Mouse (Mus musculus): ENCODE data around the gene Map7. TPM values are rescaled to one million over a fixed set of nuclear protein-coding genes. Genes with fewer than 3 reads are reported as not detected.

Map7 gene
- total RNA-seq, 1 experiment = 35.2 TPM

DNA sequence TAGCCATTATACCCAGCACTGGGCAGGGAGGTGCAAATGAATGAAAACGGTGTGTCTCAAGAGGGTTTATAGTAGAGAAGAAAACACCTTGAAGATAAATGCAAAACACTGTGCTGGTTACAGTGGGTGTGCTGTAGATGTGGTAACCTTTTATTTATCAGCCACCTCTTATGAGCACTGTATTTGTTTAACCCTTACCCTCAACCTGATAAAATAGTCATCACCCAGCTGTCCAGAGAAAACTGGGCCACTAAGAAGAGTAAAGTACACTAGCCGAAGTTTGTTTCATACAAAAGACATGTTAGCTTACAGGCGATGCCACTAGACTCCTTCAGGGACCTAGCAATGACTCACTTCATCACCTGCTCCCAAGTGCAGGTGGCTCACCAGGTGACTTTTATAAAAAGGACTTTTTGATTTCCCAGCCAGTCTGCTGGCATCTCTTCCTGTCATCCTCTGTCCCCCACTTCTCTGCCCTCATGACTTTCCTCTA lies 21.0 kb downstream of the Map7 start:
- Histone ChIP-seq H3K9ac (ENCODE audit: insufficient read depth, low read depth, low read length, poor library complexity, severe bottlenecking) (no peak overlapping the region), H3K4me1 (ENCODE audit: control insufficient read depth in 2 of 2, insufficient read depth in 2 of 2, low read length in 2 of 2, poor library complexity in 1 of 2) (peaks cover 3 to 17% of the 10 kb centered on the region in 2 experiments; a peak in 3 of 4 replicates), H3K36me3 (ENCODE audit: control insufficient read depth, insufficient read depth, low read length, poor library complexity, severe bottlenecking) (no peaks in the 10 kb centered on the region; the same call in 1 of the 2 replicates), H3K9me3 (ENCODE audit: control insufficient read depth, insufficient read depth, low read depth, low read length) (no peaks in the 10 kb centered on the region), H3K27ac (ENCODE audit: insufficient read depth, low read depth, low read length, poor library complexity, severe bottlenecking) (no peak overlapping the region), H3K4me3 (ENCODE audit: insufficient read depth in 1 of 2, low read depth in 1 of 2, low read length in 2 of 2, poor library complexity in 1 of 2, severe bottlenecking in 1 of 2) (no peak overlapping the region)
- in situ Hi-C loops (cut with MboI; ENCODE audit: low sequenced_read_pairs in 2 of 2, unreplicated experiment in 2 of 2) = no loop called here
- TF ChIP-seq HCFC1 (IDR thresholded peaks at IDR 0.05; ENCODE audit: borderline replicate concordance, insufficient read depth, low read length) (no peak), CHD2 (IDR thresholded peaks at IDR 0.05; ENCODE audit: low read depth, low read length) (no peak), MAFK (IDR thresholded peaks at IDR 0.05; ENCODE audit: insufficient read depth, low read depth, low read length) (no peak), ZNF384 (IDR thresholded peaks at IDR 0.05; ENCODE audit: low read depth, low read length) (no peak), ZC3H11A (IDR thresholded peaks at IDR 0.05; ENCODE audit: borderline replicate concordance, low read depth, low read length) (no peak)
- no peak for DNase-seq (ENCODE audit: low read depth, low spot score)

DNA sequence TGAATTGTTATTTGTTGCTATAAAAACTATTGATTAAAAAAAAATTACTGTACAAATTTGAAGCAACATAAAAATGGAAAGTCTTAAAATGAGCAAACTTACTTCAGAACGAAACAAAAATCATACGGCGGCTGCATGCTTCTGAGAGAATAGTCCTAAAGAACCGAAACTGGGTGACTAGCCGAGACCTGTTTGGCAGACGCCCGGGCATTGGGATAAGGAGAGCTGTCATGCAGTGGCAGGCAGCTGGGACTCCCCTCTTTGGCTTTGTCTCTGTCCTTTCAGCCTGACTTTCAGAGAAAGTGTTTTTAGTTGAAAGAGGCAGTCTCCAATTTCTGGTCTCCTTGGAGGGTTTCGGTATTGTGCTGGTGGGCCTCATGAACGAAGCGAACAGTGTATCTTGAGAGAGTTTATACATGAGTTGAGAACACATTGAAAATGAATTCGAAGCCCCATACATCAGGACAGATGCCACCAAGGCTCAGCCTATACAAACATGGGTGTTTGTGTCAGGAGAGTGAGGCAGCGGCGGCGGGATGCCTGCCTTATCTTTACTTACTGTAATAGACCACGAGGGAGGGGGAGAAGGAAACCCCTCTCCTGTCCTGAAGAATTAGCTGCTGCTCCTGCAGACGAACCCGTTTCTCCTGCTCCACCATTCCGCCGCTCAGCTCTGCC lies 21.8 kb downstream of the Map7 start:
- Histone ChIP-seq H3K36me3 (ENCODE audit: control insufficient read depth, insufficient read depth, low read length, poor library complexity, severe bottlenecking) (no peaks in the 10 kb centered on the region; the same call in 1 of the 2 replicates), H3K9ac (ENCODE audit: insufficient read depth, low read depth, low read length, poor library complexity, severe bottlenecking) (peak overlapping the region; percentile 41; the same call in 1 of the 2 replicates), H3K27ac (ENCODE audit: insufficient read depth, low read depth, low read length, poor library complexity, severe bottlenecking) (no peak overlapping the region), H3K4me3 (ENCODE audit: insufficient read depth in 1 of 2, low read depth in 1 of 2, low read length in 2 of 2, poor library complexity in 1 of 2, severe bottlenecking in 1 of 2) (peak overlapping the region in 1 of 2 experiments; percentile 31; a peak in 1 of 4 replicates), H3K9me3 (ENCODE audit: control insufficient read depth, insufficient read depth, low read depth, low read length) (no peaks in the 10 kb centered on the region), H3K4me1 (ENCODE audit: control insufficient read depth in 2 of 2, insufficient read depth in 2 of 2, low read length in 2 of 2, poor library complexity in 1 of 2) (peaks cover 3 to 17% of the 10 kb centered on the region in 2 experiments; a peak in 3 of 4 replicates)
- no peak for DNase-seq (ENCODE audit: low read depth, low spot score)
- in situ Hi-C loops (cut with MboI; ENCODE audit: low sequenced_read_pairs in 2 of 2, unreplicated experiment in 2 of 2) = no loop called here
- TF ChIP-seq CHD2 (IDR thresholded peaks at IDR 0.05; ENCODE audit: low read depth, low read length) (no peak), ZC3H11A (IDR thresholded peaks at IDR 0.05; ENCODE audit: borderline replicate concordance, low read depth, low read length) (no peak)

- TF ChIP-seq ZC3H11A (IDR thresholded peaks at IDR 0.05; ENCODE audit: borderline replicate concordance, low read depth, low read length) = no peak
- no peak for TF ChIP-seq ZNF384 (IDR thresholded peaks at IDR 0.05; ENCODE audit: low read depth, low read length)
- no peak for TF ChIP-seq CHD2 (IDR thresholded peaks at IDR 0.05; ENCODE audit: low read depth, low read length)
- no peak for TF ChIP-seq HCFC1 (IDR thresholded peaks at IDR 0.05; ENCODE audit: borderline replicate concordance, insufficient read depth, low read length)
- no peak for TF ChIP-seq MAFK (IDR thresholded peaks at IDR 0.05; ENCODE audit: insufficient read depth, low read depth, low read length)
- no peaks in the 10 kb centered on the region for H3K9me3 ChIP-seq (ENCODE audit: control insufficient read depth, insufficient read depth, low read depth, low read length)
- H3K27ac ChIP-seq (ENCODE audit: insufficient read depth, low read depth, low read length, poor library complexity, severe bottlenecking) = no peak overlapping the region
- H3K4me3 ChIP-seq (ENCODE audit: insufficient read depth in 1 of 2, low read depth in 1 of 2, low read length in 2 of 2, poor library complexity in 1 of 2, severe bottlenecking in 1 of 2) = no peak overlapping the region
- DNase-seq (ENCODE audit: low read depth, low spot score) = no peak
- no peaks in the 10 kb centered on the region; the same call in 1 of the 2 replicates for H3K36me3 ChIP-seq (ENCODE audit: control insufficient read depth, insufficient read depth, low read length, poor library complexity, severe bottlenecking)
- H3K4me1 ChIP-seq (ENCODE audit: control insufficient read depth in 2 of 2, insufficient read depth in 2 of 2, low read length in 2 of 2, poor library complexity in 1 of 2) = peaks cover 5 to 19% of the 10 kb centered on the region in 2 experiments
- H3K9ac ChIP-seq (ENCODE audit: insufficient read depth, low read depth, low read length, poor library complexity, severe bottlenecking) = no peak overlapping the region
- in situ Hi-C loops (cut with MboI; ENCODE audit: low sequenced_read_pairs in 2 of 2, unreplicated experiment in 2 of 2) = no loop called here
Measured at GRCm38 (mm10) chr10:20170605-20171088, 22.4 kb downstream of the Map7 start.

- Histone ChIP-seq H3K4me1 (ENCODE audit: control insufficient read depth in 2 of 2, insufficient read depth in 2 of 2, low read length in 2 of 2, poor library complexity in 1 of 2) (peaks cover 6 to 21% of the 10 kb centered on the region in 2 experiments), H3K4me3 (ENCODE audit: insufficient read depth in 1 of 2, low read depth in 1 of 2, low read length in 2 of 2, poor library complexity in 1 of 2, severe bottlenecking in 1 of 2) (no peak overlapping the region), H3K36me3 (ENCODE audit: control insufficient read depth, insufficient read depth, low read length, poor library complexity, severe bottlenecking) (no peaks in the 10 kb centered on the region; the same call in 1 of the 2 replicates), H3K9ac (ENCODE audit: insufficient read depth, low read depth, low read length, poor library complexity, severe bottlenecking) (no peak overlapping the region), H3K9me3 (ENCODE audit: control insufficient read depth, insufficient read depth, low read depth, low read length) (no peaks in the 10 kb centered on the region), H3K27ac (ENCODE audit: insufficient read depth, low read depth, low read length, poor library complexity, severe bottlenecking) (no peak overlapping the region)
- in situ Hi-C loops (cut with MboI; ENCODE audit: low sequenced_read_pairs in 2 of 2, unreplicated experiment in 2 of 2) = no loop called here
- no peak for DNase-seq (ENCODE audit: low read depth, low spot score)
- no peak for TF ChIP-seq HCFC1 (IDR thresholded peaks at IDR 0.05; ENCODE audit: borderline replicate concordance, insufficient read depth, low read length)
- no peak for TF ChIP-seq MAFK (IDR thresholded peaks at IDR 0.05; ENCODE audit: insufficient read depth, low read depth, low read length)
- no peak for TF ChIP-seq ZNF384 (IDR thresholded peaks at IDR 0.05; ENCODE audit: low read depth, low read length)
- TF ChIP-seq CHD2 (IDR thresholded peaks at IDR 0.05; ENCODE audit: low read depth, low read length) = no peak
- no peak for TF ChIP-seq ZC3H11A (IDR thresholded peaks at IDR 0.05; ENCODE audit: borderline replicate concordance, low read depth, low read length)
Measured at GRCm38 (mm10) chr10:20171209-20171608, 22.9 kb downstream of the Map7 start.

All from ES-E14 (cell line).